Mouse (Mus musculus) kidney, embryonic 16.5 days (tissue): ENCODE results near the gene Snrpd3. TPM values are rescaled to one million over a fixed set of nuclear protein-coding genes. Genes with fewer than 3 reads are reported as not detected.

Source experiments
- polyA plus RNA-seq: library from polyadenylated mRNA; unstranded; fragments of >200 nt; fragmentation: Nextera tagmentation; extraction: Ambion mirVana; gene quantifications from 2 replicates; pipeline ENCODE4 v1.2.1, GENCODE M21; 2015

Gene Snrpd3
- polyA plus RNA-seq, 1 experiment from 2014 or later = 156 TPM

Other genes with a start within 250 kb of the Snrpd3 start
- 6.4 and 6.5 TPM in 2 replicates for gene Adora2a, start 200.7 kb upstream of the Snrpd3 start, polyA plus RNA-seq
- gene Upb1, start 116.4 kb upstream of the Snrpd3 start, polyA plus RNA-seq = 3.1 and 3.3 TPM in 2 replicates
- 53.4 and 54.0 TPM in 2 replicates for gene Gucd1, start 421 bp downstream of the Snrpd3 start, polyA plus RNA-seq
- gene Lrrc75b, start 42.8 kb downstream of the Snrpd3 start, polyA plus RNA-seq = 3.3 and 3.8 TPM in 2 replicates
- gene Ggt1, start 44.1 kb downstream of the Snrpd3 start, polyA plus RNA-seq = 244 and 292 TPM in 2 replicates
- 6.4 and 9.5 TPM in 2 replicates for gene Ggt5, start 71.8 kb downstream of the Snrpd3 start, polyA plus RNA-seq
- gene Susd2, start 126.5 kb downstream of the Snrpd3 start, polyA plus RNA-seq = 32.4 and 34.2 TPM in 2 replicates
- gene Cabin1, start 246.8 kb downstream of the Snrpd3 start, polyA plus RNA-seq = 34.0 and 34.9 TPM in 2 replicates